Mouse (Mus musculus) heart, adult 2 months (tissue): ENCODE results near the gene Slc25a12. TPM values are rescaled to one million over a fixed set of nuclear protein-coding genes. Genes with fewer than 3 reads are reported as not detected.
"Not testable (repeated sequence)": the region's sequence is repeated elsewhere in the genome, so short reads cannot be mapped to it uniquely, and the experiment has no call there.

Source experiments
- DNase-seq, 2 experiments: peaks; one replicate each; pipeline ENCODE4 v3.0.0; 2021
- H3K27ac ChIP-seq: fragments of 200-600 bp; 2 replicates; pipeline ENCODE4 v1.8.1; 2022
- H3K27me3 ChIP-seq: fragments of 200-500 bp; 2 replicates; pipeline ENCODE4 v1.6.1; 2012; ENCODE audit warnings: mild to moderate bottlenecking, low read length, inconsistent platforms, mixed read lengths; ENCODE audit not compliant: control insufficient read depth, insufficient read depth
- H3K36me3 ChIP-seq: fragments of 200-500 bp; 2 replicates; pipeline ENCODE4 v1.6.1; 2012; ENCODE audit warnings: low read length, inconsistent platforms; ENCODE audit not compliant: control insufficient read depth, insufficient read depth
- H3K4me1 ChIP-seq: fragments of 200-500 bp; 2 replicates; pipeline ENCODE4 v1.6.1; 2011; ENCODE audit warnings: low read length; ENCODE audit not compliant: control insufficient read depth, insufficient read depth
- H3K4me3 ChIP-seq: fragments of 200-600 bp; 2 replicates; pipeline ENCODE4 v1.8.1; 2022
- H3K79me2 ChIP-seq: fragments of 200-500 bp; replicated peaks from 2 replicates; pipeline ENCODE4 v1.6.1; 2012; ENCODE audit warnings: mild to moderate bottlenecking, inconsistent platforms, low read length, moderate library complexity, mixed read lengths; ENCODE audit not compliant: control insufficient read depth, insufficient read depth
- H3K9ac ChIP-seq: fragments of 200-500 bp; 2 replicates; pipeline ENCODE4 v1.6.1; 2012; ENCODE audit warnings: low read depth, mild to moderate bottlenecking, control low read depth, inconsistent platforms, low read length, mixed read lengths
- CTCF ChIP-seq: fragments of 200-600 bp; IDR thresholded peaks from 2 replicates; pipeline ENCODE4 v1.8.1; 2022; ENCODE audit warnings: antibody characterized with exemption, mild to moderate bottlenecking, moderate library complexity
- EP300 ChIP-seq: fragments of 200-500 bp; IDR thresholded peaks from 2 replicates; pipeline ENCODE4 v1.6.1; 2011; ENCODE audit warnings: low read depth, low read length, control low read depth; ENCODE audit not compliant: insufficient read depth
- POLR2A ChIP-seq: fragments of 200-500 bp; IDR thresholded peaks from 2 replicates; pipeline ENCODE4 v1.6.1; 2011; ENCODE audit warnings: mild to moderate bottlenecking, low read depth, low read length, control low read depth; ENCODE audit not compliant: insufficient read depth
- WGBS: fragments of 180-500 bp; shearing (Covaris S2); methylation state at CpG from one replicate; pipeline ENCODE4 v1.1.7; 2018; 5-methylcytosine and 5-hydroxymethylcytosine counted together
- intact Hi-C: fragments of 180-260 bp; cut with DNase I; formaldehyde crosslinking; loops from one replicate; pipeline ENCODE4 v1.15.1; 2025
- polyA plus RNA-seq: library from polyadenylated mRNA; depleted of rRNA; stranded (reverse); fragments of >200 nt; gene quantifications from 2 replicates; pipeline ENCODE4 v1.2.3, GENCODE M21; 2012
- total RNA-seq, 2 experiments: library from RNA; stranded (reverse); gene quantifications; 2 replicates each; pipeline ENCODE4 v1.2.3; 2021

The Slc25a12 gene
- total and polyA plus RNA-seq, 3 experiments = 154 to 252 (median 228) TPM

DNA sequence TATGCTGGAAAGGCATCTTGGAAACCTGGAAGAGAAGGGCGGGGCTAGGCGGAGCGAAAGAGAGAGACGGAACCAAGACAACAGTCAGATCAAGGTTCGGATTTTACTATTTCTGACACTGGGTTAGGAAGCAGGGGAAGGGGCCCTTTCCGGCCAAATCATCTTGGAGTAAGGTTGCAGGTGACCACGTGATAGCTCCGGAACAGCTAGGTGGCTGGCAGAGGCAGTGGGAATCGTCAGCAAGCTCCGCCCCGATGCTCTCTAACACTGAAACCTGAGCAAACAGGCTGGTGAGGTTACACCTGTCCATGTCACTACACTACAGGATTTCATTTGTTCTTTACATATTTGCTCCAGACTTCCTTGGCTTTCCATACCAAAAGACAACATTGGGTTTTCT is 16.3 kb upstream of the Slc25a12 start:
- no peak for DNase-seq
- no peak overlapping the region for H3K4me3 ChIP-seq
- no peak overlapping the region for H3K9ac ChIP-seq
- no peak overlapping the region for H3K27ac ChIP-seq
- no peaks in the 10 kb centered on the region for H3K27me3 ChIP-seq
- no peaks in the 10 kb centered on the region; the same call in 1 of the 2 replicates for H3K4me1 ChIP-seq
- 37% methylated on average over 11 of the region's 11 CpGs for WGBS
- intact Hi-C loops = loop anchor here (10.0 kb wide), 1 partner anchor 559 kb away; the partner anchor contains the start of gene Tlk1
- no peaks in the 10 kb centered on the region for H3K36me3 ChIP-seq
- no peak for TF ChIP-seq POLR2A
- TF ChIP-seq CTCF = no peak
- no peak for TF ChIP-seq EP300
- H3K79me2 ChIP-seq = no peaks in the 10 kb centered on the region

DNA sequence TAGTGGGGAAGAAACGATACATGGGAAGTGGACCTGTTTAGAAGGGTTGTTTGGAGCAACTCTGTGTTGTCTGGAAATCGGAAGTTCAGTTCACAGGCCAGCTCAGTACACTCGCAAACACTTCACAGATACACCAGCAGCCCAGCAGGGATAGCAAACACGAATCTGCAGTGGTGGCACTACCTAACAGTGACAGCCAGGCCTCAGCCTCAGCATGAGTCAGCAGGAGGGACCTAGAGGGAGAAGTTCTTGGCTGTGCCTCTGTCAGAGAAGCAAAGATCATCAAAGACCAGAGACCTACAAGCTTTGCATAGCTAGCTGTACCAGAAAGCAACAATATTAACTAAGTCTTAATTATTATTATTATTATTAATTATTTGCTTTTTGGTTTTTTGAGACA is 14.4 kb upstream of the Slc25a12 start:
- WGBS = 69% methylated on average over 4 of the region's 4 CpGs
- Histone ChIP-seq H3K27me3 (no peaks in the 10 kb centered on the region), H3K79me2 (no peaks in the 10 kb centered on the region), H3K4me3 (no peak overlapping the region), H3K4me1 (no peaks in the 10 kb centered on the region), H3K36me3 (no peaks in the 10 kb centered on the region), H3K9ac (no peak overlapping the region), H3K27ac (no peak overlapping the region)
- intact Hi-C loops = loop anchor here (10.0 kb wide), 1 partner anchor 557 kb away; the partner anchor contains the start of gene Tlk1
- no peak for DNase-seq
- no peak for TF ChIP-seq EP300
- no peak for TF ChIP-seq CTCF
- TF ChIP-seq POLR2A = no peak

GRCm38 (mm10) chr2:71377426-71377825 is 9.9 kb upstream of the Slc25a12 start:
- 85% methylated on average over 5 of the region's 5 CpGs for WGBS
- Histone ChIP-seq H3K36me3 (no peaks in the 10 kb centered on the region), H3K9ac (no peak overlapping the region)

GRCm38 (mm10) chr2:71376433-71376906 is 8.9 kb upstream of the Slc25a12 start:
- H3K36me3 ChIP-seq = no peaks in the 10 kb centered on the region
- no peaks in the 10 kb centered on the region for H3K79me2 ChIP-seq
- TF ChIP-seq POLR2A = no peak
- TF ChIP-seq CTCF = no peak
- no peak for TF ChIP-seq EP300
- no peaks in the 10 kb centered on the region for H3K4me1 ChIP-seq
- no peaks in the 10 kb centered on the region for H3K27me3 ChIP-seq
- no peak for DNase-seq
- no peak overlapping the region for H3K4me3 ChIP-seq
- H3K9ac ChIP-seq = no peak overlapping the region
- intact Hi-C loops = no loop called here
- WGBS = 21% methylated on average over 11 of the region's 11 CpGs
- no peak overlapping the region for H3K27ac ChIP-seq

More at GRCm38 (mm10) chr2:71377426-71377825, 9.9 kb upstream of the Slc25a12 start:
- no peak for TF ChIP-seq POLR2A
- DNase-seq = no peak
- Histone ChIP-seq H3K27ac (no peak overlapping the region), H3K79me2 (no peaks in the 10 kb centered on the region), H3K27me3 (no peaks in the 10 kb centered on the region), H3K4me3 (no peak overlapping the region), H3K4me1 (no peaks in the 10 kb centered on the region)
- intact Hi-C loops = no loop called here

- no peaks in the 10 kb centered on the region for H3K27me3 ChIP-seq
- H3K27ac ChIP-seq = peak overlapping the region; percentile 24; the same call in 1 of the 2 replicates
- no peak for DNase-seq
- intact Hi-C loops = no loop called here
- no peak overlapping the region for H3K4me3 ChIP-seq
- no peaks in the 10 kb centered on the region for H3K79me2 ChIP-seq
- TF ChIP-seq POLR2A = no peak
- TF ChIP-seq CTCF = no peak
- TF ChIP-seq EP300 = no peak
- H3K9ac ChIP-seq = no peak overlapping the region
- no peaks in the 10 kb centered on the region for H3K36me3 ChIP-seq
- H3K4me1 ChIP-seq = no peaks in the 10 kb centered on the region
- WGBS = 47% methylated on average over 8 of the region's 8 CpGs
Measured at GRCm38 (mm10) chr2:71374275-71375155, 7.0 kb upstream of the Slc25a12 start.

- H3K4me1 ChIP-seq, H3K9ac ChIP-seq, H3K36me3 ChIP-seq, intact Hi-C loops, H3K4me3 ChIP-seq, DNase-seq, H3K27me3 ChIP-seq, H3K27ac ChIP-seq, H3K79me2 ChIP-seq: not testable (repeated sequence)
- 88% methylated on average over 4 of the region's 4 CpGs for WGBS
Measured at GRCm38 (mm10) chr2:71372261-71372660, 4.7 kb upstream of the Slc25a12 start.
